Mouse (Mus musculus): ENCODE results near the gene 2810021J22Rik. TPM values are rescaled to one million over a fixed set of nuclear protein-coding genes. Genes with fewer than 3 reads are reported as not detected.

Gene 2810021J22Rik
- polyA plus RNA-seq, 1 experiment from 2014 or later, result 11.2 TPM

DNA sequence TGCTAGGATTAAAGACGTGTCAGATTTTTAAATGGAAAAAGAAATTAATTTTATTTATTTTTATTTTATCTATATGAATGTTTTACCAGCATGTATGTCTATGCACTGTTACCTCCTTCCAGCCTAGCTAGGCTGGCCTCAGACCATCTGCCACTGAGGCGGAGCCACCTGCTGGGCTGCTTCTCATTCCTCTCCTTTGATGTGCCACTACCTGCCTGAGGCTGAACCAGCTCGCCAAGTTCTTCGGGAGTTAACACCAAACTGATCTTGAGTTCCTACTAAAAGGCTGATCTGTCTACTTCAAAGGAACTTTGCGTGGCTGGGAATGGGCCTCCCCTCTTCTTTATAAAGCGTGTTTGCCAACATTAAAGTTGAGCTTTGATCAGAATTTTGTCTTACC lies 27.4 kb downstream of the 2810021J22Rik start:
- Histone ChIP-seq H3K4me1 (no peaks in the 10 kb centered on the region), H3K9me3 (replicated peaks) (no peaks in the 10 kb centered on the region), H3K36me3 (peaks cover 83% of the 10 kb centered on the region), H3K27me3 (ENCODE audit: low read depth, poor library complexity, severe bottlenecking) (no peaks in the 10 kb centered on the region), H3K4me3 (no peak overlapping the region), H3K27ac (replicated peaks) (no peak overlapping the region)
- WGBS, result 83% methylated on average over 6 of the region's 6 CpGs
- no peak for DNase-seq (ENCODE audit: low spot score)

DNA sequence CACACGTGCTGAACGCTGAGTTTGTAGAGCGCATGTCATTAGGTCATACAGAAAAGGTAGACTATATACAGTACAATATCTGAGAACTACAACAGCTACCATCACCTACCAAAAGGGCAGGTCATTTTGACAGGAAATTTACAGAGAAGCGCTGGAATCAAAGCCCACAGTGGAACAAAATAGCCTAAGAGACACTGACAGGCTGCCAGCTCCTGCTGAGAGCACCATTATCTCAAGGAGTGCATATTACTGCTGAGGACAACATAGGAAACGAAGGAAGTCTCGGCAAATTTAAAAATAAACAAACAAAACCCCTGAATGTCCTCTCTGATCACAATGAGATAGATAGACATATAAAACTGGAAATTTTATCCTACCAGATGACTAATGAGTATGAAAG lies 30.5 kb downstream of the 2810021J22Rik start:
- Histone ChIP-seq H3K9me3 (replicated peaks) (no peaks in the 10 kb centered on the region), H3K27ac (replicated peaks) (no peak overlapping the region), H3K4me1 (no peaks in the 10 kb centered on the region), H3K36me3 (peaks cover 76% of the 10 kb centered on the region), H3K27me3 (ENCODE audit: low read depth, poor library complexity, severe bottlenecking) (no peaks in the 10 kb centered on the region), H3K4me3 (no peak overlapping the region)
- no peak for DNase-seq (ENCODE audit: low spot score)
- WGBS, result 81% methylated on average over 6 of the region's 6 CpGs

DNA sequence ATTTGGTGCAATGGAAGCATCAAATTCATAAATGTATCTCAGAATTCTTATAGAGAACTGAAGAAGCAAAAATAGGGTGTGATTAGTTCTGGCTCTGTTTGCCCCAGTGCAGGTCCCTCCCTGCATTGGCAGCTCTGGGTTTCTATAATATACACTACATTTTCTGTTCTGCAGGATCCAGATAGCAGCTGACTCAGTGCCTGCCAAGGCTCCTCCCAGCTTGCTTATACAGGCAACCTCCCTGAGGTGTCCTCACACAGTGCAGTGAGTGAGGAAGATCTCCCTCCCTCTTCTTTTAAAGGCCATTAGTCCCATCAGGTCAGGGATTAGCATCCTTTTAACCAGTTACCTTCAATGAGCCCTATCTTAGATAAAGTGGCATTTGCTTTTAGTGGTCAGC lies 34.1 kb downstream of the 2810021J22Rik start:
- DNase-seq (ENCODE audit: low spot score), result no peak
- H3K36me3 ChIP-seq, result peaks cover 50% of the 10 kb centered on the region
- H3K4me3 ChIP-seq, result no peak overlapping the region

DNA sequence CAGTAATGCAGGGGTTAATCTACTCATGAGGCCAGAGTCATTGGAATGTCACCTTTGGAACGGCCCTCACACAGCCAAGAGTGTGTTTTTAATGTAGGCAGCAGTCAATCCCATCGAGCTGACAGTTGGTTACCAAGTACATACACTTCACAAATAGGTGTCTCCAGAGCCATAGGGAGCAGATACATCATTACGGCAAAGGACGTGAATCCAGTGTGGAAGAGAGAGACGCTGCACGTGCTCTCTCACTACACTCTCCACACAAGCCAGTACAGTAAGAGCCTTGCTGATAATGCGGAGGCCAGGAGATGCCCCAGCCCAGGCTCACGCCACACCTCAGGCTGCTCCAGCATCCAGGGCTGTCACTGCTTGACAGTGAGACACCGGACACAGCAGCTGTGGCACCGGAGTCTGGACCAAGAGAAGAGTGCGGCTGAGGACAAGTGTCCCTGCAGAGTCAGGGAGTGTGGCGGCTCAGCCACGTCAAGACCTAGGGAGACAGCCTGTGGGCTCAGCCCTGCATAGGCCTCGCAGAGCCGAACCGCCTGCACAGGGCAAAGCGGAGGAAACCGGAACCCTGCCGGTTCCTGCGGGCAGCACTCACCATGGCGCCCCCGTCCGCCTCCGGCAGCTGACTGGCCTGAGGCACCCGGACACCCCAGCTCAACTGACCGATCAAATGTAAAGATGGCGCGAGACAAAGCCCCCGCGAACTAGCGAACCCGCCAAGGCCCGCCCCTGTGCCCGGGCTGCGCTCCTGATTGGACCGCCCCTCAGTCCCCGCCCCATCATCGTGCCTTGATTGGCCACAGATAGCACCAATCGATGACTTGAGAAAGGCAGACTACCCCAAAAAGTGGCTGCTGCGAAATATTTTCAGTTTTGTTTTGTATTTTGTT lies 36.7 kb downstream of the 2810021J22Rik start, which contains the start of gene Zfp39:
Zfp39 (minus strand) TSS at position 715 of the 899 bp plus-strand sequence.
- peaks cover 28% of the 10 kb centered on the region for H3K36me3 ChIP-seq
- H3K9me3 ChIP-seq (replicated peaks), result no peaks in the 10 kb centered on the region
- H3K4me1 ChIP-seq, result peaks cover 17% of the 10 kb centered on the region
- peak; percentile 96 for DNase-seq (ENCODE audit: low spot score)
- H3K27ac ChIP-seq (replicated peaks), result peak within 1 kb of the TSS; percentile 94
- peak within 1 kb of the TSS; percentile 84 for H3K4me3 ChIP-seq
- no peaks in the 10 kb centered on the region for H3K27me3 ChIP-seq (ENCODE audit: low read depth, poor library complexity, severe bottlenecking)
- 1% methylated on average over 40 of the region's 40 CpGs for WGBS

More for the DNA sequence above, 34.1 kb downstream of the 2810021J22Rik start:
- Histone ChIP-seq H3K27ac (replicated peaks) (no peak overlapping the region), H3K9me3 (replicated peaks) (no peaks in the 10 kb centered on the region), H3K4me1 (peaks cover 17% of the 10 kb centered on the region), H3K27me3 (ENCODE audit: low read depth, poor library complexity, severe bottlenecking) (no peaks in the 10 kb centered on the region)

DNA sequence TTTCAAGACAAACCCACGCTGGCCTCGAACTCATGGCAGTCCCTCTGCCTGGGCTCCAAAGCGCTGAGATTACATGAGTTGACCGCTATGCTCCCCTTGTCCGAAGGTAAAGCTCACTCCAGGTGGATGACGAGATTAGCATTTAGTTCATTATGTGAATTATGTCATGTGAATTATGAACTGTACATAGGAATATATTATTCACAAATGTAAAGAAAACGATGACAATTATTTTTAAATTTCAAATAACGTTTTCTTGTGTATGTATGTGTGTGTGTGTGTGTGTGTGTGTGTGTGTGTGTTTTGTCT lies 37.3 kb downstream of the 2810021J22Rik start:
- Histone ChIP-seq H3K4me1 (peaks cover 17% of the 10 kb centered on the region), H3K27ac (replicated peaks) (peak overlapping the region; percentile 94), H3K27me3 (ENCODE audit: low read depth, poor library complexity, severe bottlenecking) (no peaks in the 10 kb centered on the region), H3K4me3 (peak overlapping the region; percentile 84), H3K9me3 (replicated peaks) (no peaks in the 10 kb centered on the region), H3K36me3 (peaks cover 23% of the 10 kb centered on the region)
- 6% methylated on average over 8 of the region's 8 CpGs for WGBS
- no peak for DNase-seq (ENCODE audit: low spot score)

DNA sequence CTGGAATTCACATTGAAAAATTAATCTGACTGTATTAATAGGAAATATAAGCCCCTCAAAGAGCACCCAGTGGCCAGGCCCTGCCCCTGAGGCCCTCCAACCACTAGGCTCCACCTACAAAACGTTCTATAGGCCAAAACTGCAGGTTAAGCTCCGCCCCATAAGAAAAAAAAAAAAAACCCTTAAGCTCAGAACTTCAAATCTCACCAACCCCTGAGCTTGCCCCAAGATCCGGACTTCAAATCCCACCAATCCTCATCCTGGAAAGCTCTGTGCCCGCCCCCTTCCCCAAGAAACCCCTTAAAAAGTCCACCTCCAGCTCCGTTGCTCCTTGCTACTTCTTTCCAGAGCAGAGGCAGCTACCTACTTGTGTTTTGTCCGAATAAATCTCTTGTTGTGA lies 37.8 kb downstream of the 2810021J22Rik start:
- WGBS, result 41% methylated on average over 6 of the region's 6 CpGs
- H3K4me3 ChIP-seq, result peak overlapping the region; percentile 84; the same call in 1 of the 2 replicates
- H3K27me3 ChIP-seq (ENCODE audit: low read depth, poor library complexity, severe bottlenecking), result no peaks in the 10 kb centered on the region
- peaks cover 22% of the 10 kb centered on the region for H3K36me3 ChIP-seq
- H3K4me1 ChIP-seq, result peaks cover 17% of the 10 kb centered on the region
- peak; percentile 28 for DNase-seq (ENCODE audit: low spot score)
- no peaks in the 10 kb centered on the region for H3K9me3 ChIP-seq (replicated peaks)
- H3K27ac ChIP-seq (replicated peaks), result no peak overlapping the region; the same call in 1 of the 2 replicates

DNA sequence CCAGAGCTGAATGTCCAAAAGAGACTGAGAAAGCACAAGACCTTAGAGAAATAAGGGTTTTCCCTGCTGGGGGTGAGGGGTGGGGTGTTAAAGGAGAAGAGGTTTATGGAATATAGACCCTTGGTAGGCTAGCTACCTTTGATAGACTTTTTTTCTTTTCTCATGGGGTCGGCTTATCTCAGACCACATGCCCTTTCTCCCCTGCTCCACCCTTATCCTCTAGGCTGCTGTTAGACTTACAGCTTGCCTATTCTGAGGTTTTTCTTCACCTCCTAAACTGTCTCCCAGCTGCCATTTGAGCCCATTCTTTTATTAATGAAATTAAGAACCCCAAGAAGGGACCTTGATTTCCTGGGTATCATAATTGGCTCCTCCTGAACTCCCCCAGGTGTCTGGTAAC lies 46.8 kb downstream of the 2810021J22Rik start:
- H3K9me3 ChIP-seq (replicated peaks), result no peaks in the 10 kb centered on the region
- H3K4me1 ChIP-seq, result peaks cover 6% of the 10 kb centered on the region
- peak overlapping the region; percentile 76 for H3K27ac ChIP-seq (replicated peaks)
- H3K27me3 ChIP-seq (ENCODE audit: low read depth, poor library complexity, severe bottlenecking), result 0 out of 2 replicates have a peak, but pooled peaks cover 3% of the 10 kb centered on the region
- no peaks in the 10 kb centered on the region for H3K36me3 ChIP-seq
- no peak overlapping the region for H3K4me3 ChIP-seq
- WGBS, result 76% methylated on average over 1 of the region's 1 CpGs
- DNase-seq (ENCODE audit: low spot score), result no peak

DNA sequence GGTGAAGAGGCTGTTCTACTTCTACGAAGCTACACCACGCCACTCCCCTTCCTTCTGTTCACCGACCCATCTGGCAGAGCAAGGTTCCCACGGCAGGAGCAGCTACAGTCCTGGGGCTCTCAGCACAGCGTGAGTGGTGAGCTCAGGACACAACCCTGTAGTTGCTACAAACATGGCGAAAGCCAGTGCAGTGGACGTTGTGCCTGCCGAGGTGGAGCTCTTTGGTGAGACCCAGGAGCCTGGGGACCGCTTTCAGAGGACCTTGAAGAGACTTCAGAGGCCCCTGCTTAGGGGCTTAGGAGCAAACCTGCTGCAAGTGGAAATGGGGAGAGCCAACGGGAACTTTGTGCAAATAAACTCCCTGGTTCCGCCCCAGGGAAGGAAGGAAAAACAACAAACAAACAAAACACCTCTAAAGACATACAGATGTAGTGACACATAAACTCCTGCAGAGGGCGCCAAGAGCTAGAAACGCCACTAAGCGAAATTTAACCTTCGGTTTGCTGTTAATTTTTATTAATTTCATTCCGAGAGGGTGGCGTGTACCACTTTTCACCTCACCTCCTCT lies 47.5 kb downstream of the 2810021J22Rik start:
- Histone ChIP-seq H3K4me3 (peak overlapping the region; percentile 46), H3K27me3 (ENCODE audit: low read depth, poor library complexity, severe bottlenecking) (0 out of 2 replicates have a peak, but pooled peaks cover 6% of the 10 kb centered on the region), H3K36me3 (no peaks in the 10 kb centered on the region), H3K27ac (replicated peaks) (peak overlapping the region; percentile 76), H3K4me1 (peaks cover 6% of the 10 kb centered on the region), H3K9me3 (replicated peaks) (no peaks in the 10 kb centered on the region)
- WGBS, result 23% methylated on average over 17 of the region's 17 CpGs
- peak; percentile 39 for DNase-seq (ENCODE audit: low spot score)

DNA sequence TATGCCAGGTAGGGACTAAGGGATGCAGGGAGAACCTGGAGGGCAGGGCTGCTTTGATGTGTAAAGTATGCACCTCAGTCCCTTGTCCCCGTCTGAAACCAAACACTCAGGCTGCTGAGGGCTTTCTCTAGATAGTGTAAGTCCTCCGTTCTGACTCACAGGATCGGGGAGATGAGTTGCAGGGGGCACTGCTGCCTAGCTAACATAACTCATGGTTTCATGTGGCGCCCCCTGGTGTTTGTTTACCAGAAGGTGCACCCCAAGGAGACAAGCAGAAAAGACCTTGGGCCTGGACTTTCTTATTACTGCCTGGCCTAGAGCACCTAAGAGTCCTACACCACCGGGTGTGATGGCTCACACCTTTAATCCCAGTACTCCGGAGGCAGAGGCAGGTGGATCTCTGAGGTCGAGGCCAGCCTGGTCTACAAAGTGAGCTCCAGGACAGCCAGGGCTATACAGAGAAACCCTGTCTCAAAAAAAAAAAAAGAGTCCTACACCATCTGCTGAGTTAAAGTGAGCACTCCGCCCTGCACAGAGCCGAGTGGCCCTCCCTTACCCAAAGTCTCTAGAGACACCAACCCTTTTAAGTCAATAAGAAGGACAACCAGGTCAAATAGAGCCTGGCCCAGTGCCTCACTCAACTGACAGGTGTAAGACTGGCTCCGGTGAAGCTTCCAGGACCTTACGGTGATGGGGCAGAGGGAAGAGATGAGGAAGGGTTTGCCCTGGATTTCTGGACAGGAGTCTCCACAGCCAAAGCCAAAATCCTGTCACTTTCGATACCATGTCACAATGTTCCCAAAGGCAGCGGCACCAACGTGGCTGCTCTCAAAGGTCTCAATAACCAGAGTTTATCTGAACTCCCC lies 50.1 kb downstream of the 2810021J22Rik start:
- Histone ChIP-seq H3K4me1 (peaks cover 6% of the 10 kb centered on the region), H3K27me3 (ENCODE audit: low read depth, poor library complexity, severe bottlenecking) (0 out of 2 replicates have a peak, but pooled peaks cover 6% of the 10 kb centered on the region), H3K36me3 (no peaks in the 10 kb centered on the region), H3K9me3 (replicated peaks) (no peaks in the 10 kb centered on the region), H3K27ac (replicated peaks) (no peak overlapping the region), H3K4me3 (no peak overlapping the region)
- DNase-seq (ENCODE audit: low spot score), result peak; percentile 40
- WGBS, result 58% methylated on average over 14 of the region's 14 CpGs

DNA sequence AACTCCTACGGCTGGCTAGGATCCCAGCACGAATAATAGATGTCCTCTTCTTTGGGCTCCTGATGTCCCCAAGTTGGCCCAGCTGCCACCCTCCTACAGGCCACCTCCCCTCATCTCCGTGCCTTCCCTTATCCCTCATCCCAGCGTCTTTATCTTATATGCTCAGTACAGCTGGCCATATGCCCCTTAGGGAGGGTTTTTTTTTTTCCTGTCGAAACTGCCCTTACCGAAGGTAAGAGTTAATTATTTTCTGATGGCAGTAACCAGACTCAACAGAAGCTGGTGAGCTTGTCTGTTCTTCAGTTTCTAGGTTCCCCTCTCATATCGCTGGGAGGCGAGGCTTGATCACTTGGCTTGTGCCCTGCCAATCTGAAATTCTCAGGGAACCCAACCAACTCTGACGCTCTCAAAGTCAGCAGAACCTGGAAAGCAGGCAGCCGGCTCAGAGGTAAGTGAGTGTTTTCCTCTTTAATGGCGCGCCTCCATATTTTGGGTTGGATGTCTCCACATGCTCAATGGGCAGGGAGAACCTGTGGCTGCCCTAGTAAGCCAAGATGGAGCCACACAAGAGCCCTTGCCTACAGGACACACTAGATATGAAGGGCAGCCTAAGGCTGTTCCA lies 50.8 kb downstream of the 2810021J22Rik start, which contains the start of gene Btnl10:
Btnl10 (plus strand) TSS at position 164 of the 622 bp plus-strand sequence.
- no peak for DNase-seq (ENCODE audit: low spot score)
- no peaks in the 10 kb centered on the region for H3K36me3 ChIP-seq
- no peak within 1 kb of the TSS for H3K27ac ChIP-seq (replicated peaks)
- H3K27me3 ChIP-seq (ENCODE audit: low read depth, poor library complexity, severe bottlenecking), result 0 out of 2 replicates have a peak, but pooled peaks cover 6% of the 10 kb centered on the region
- H3K4me1 ChIP-seq, result peaks cover 6% of the 10 kb centered on the region
- 92% methylated on average over 12 of the region's 12 CpGs for WGBS
- no peak within 1 kb of the TSS for H3K4me3 ChIP-seq
- no peaks in the 10 kb centered on the region for H3K9me3 ChIP-seq (replicated peaks)

DNA sequence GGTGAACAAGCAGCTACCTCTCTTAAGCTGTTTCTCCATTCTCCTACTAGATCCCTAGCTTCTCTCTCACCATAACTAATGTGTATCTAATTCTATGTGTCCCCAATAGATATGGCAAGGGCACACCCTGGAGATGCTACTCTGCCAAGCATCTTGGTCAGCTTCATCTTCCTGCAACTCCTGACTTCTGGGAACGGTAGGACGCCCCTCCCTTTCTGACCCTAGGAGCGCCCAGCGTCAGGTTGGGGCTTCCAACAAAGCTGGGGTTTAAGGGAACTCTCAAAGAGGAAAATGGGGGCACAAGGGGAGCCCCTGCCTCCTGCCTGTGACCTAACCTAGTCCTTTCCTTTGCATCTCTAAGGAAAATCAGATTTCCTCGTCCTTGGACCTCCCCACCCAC lies 51.7 kb downstream of the 2810021J22Rik start:
- Histone ChIP-seq H3K9me3 (replicated peaks) (no peaks in the 10 kb centered on the region), H3K36me3 (no peaks in the 10 kb centered on the region), H3K27ac (replicated peaks) (no peak overlapping the region), H3K4me1 (peaks cover 6% of the 10 kb centered on the region), H3K27me3 (ENCODE audit: low read depth, poor library complexity, severe bottlenecking) (0 out of 2 replicates have a peak, but pooled peaks cover 6% of the 10 kb centered on the region), H3K4me3 (no peak overlapping the region)
- no peak for DNase-seq (ENCODE audit: low spot score)
- WGBS, result 83% methylated on average over 5 of the region's 5 CpGs

DNA sequence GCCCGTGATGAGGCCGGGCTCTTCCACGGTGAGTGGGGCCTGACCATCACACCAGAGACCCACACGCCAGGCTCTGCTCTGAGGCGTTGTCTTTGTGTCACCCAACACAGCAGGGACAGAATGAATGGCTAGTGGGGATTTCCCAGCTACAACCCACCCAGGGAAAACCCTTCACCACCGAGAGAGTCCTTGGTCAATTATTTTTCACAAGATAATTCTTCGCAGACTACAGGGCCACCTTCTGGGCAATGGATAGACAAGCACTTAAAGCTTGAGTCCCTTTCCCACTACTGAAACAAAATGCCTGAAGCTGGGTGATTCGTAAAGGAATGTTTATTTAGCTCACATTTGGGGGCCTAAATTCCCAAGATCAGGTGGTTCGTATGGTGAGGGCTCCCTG lies 55.4 kb downstream of the 2810021J22Rik start:
- Histone ChIP-seq H3K4me1 (no peaks in the 10 kb centered on the region; the same call in 1 of the 2 replicates), H3K4me3 (no peak overlapping the region), H3K36me3 (no peaks in the 10 kb centered on the region), H3K27ac (replicated peaks) (no peak overlapping the region), H3K27me3 (ENCODE audit: low read depth, poor library complexity, severe bottlenecking) (0 out of 2 replicates have a peak, but pooled peaks cover 6% of the 10 kb centered on the region), H3K9me3 (replicated peaks) (no peaks in the 10 kb centered on the region)
- DNase-seq (ENCODE audit: low spot score), result no peak
- WGBS, result 87% methylated on average over 9 of the region's 9 CpGs

Data from midbrain, embryonic 10.5 days (tissue).